Mouse (Mus musculus) olfactory bulb, adult 2 months (tissue): ENCODE results near the gene Lmntd2.

ENCODE experiments used
- CTCF ChIP-seq: fragments of 200-500 bp; IDR thresholded peaks from 2 replicates; pipeline ENCODE4 v1.5.1; 2012; ENCODE audit warnings: low read depth, mild to moderate bottlenecking, low read length, moderate library complexity; ENCODE audit not compliant: insufficient read depth
- POLR2A ChIP-seq: fragments of 200-500 bp; IDR thresholded peaks from 2 replicates; pipeline ENCODE4 v1.6.1; 2012; ENCODE audit warnings: mild to moderate bottlenecking, low read depth, low read length, moderate library complexity; ENCODE audit not compliant: insufficient read depth

GRCm38 (mm10) chr7:141222126-141222467, 8.2 kb upstream of the Lmntd2 start:
- TF ChIP-seq CTCF = no peak
- TF ChIP-seq POLR2A = no peak
